Mouse (Mus musculus) myocyte (in vitro differentiated cells): Measurements from ENCODE around the gene Hsd17b1.
A peak's percentile ranks its signal among the peaks of the same experiment; 100 is the strongest.

ENCODE experiments used
- MYOD1 ChIP-seq, 3 experiments: IDR thresholded peaks; one replicate each; pipeline ENCODE4 v1.6.1; 2011; ENCODE audit warnings: control low read depth in 2 of 3, low read depth in 2 of 3, mild to moderate bottlenecking in 2 of 3, moderate library complexity in 1 of 3; ENCODE audit not compliant: insufficient read length in 2 of 3, control insufficient read depth in 1 of 3
- MYOG ChIP-seq, 3 experiments: IDR thresholded peaks; one replicate each; pipeline ENCODE4 v1.6.1; 2011; ENCODE audit warnings: control low read depth in 2 of 3, low read depth in 2 of 3, mild to moderate bottlenecking in 2 of 3; ENCODE audit not compliant: insufficient read length in 2 of 3, control insufficient read depth in 1 of 3, insufficient read depth in 1 of 3
- POLR2A ChIP-seq: IDR thresholded peaks from one replicate; pipeline ENCODE4 v1.6.1; 2011; ENCODE audit warnings: low read depth, mild to moderate bottlenecking, control low read depth, moderate library complexity; ENCODE audit not compliant: insufficient read length
- TCF12 ChIP-seq: IDR thresholded peaks from one replicate; pipeline ENCODE4 v1.6.1; 2011; ENCODE audit warnings: mild to moderate bottlenecking, control low read depth; ENCODE audit not compliant: poor library complexity, insufficient read depth, severe bottlenecking
- TCF3 ChIP-seq: IDR thresholded peaks from one replicate; pipeline ENCODE4 v1.6.1; 2011; ENCODE audit warnings: low read depth, control low read depth; ENCODE audit not compliant: insufficient read length

DNA sequence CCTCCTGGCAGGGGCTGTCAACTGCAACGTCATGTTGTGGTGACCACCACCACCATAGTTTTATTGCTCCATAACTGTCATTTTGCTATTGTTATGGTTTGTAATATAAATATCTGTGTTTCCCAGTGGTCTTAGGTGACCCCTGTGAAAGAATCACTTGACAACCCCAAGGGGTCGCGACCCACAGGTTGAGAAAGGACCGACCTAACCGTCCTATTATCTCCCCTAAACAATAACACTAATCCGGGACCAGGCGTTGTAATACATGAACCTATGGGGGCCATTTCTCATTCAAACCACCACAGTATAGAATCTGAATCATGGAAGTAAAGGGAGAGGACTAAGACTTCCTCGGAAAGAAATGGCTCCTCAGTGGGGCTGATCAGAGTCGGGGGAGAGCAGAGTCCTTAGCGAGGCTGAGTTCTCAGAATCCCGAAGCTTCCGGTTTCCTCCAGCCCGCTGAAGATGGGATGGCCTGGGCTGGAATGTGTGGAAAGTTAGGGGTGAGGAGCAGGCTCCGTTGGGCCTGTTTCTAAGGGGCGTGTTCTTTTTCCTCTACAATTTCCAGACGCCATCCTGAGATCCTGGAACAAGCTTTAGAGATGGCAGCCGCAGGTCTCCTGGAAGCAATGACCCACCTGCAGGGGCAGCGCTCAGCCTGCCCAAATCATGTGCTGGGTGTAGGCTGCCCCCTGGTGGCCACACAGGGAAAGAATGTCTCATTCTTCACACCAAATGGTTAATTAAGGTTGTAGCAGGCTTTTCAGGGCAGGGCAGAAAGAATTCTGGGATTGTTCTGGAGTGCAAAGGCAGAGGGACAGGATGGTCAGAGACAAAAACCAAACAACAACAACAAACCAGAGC, 11.4 kb upstream of the Hsd17b1 start:
- TF ChIP-seq POLR2A (no peak), MYOG (IDR thresholded peaks at IDR 0.05; ENCODE audit: control insufficient read depth in 1 of 3, insufficient read depth in 1 of 3, insufficient read length in 2 of 3, low read depth in 2 of 3) (no peak), TCF12 (no peak), MYOD1 (IDR thresholded peaks at IDR 0.05; ENCODE audit: control insufficient read depth in 1 of 3, insufficient read length in 2 of 3, low read depth in 2 of 3) (peak in 1 of 3 experiments; percentile 5), TCF3 (no peak)
